Mouse (Mus musculus) embryonic fibroblast, embryonic 13.5 days (primary cell): ENCODE results near the gene Ubald2.

Source experiments
- CTCF ChIP-seq: IDR thresholded peaks from 2 replicates; pipeline ENCODE4 v1.5.1; 2011; ENCODE audit warnings: mild to moderate bottlenecking, control low read depth, low read length, moderate library complexity, borderline replicate concordance; ENCODE audit not compliant: insufficient read depth
- POLR2A ChIP-seq: IDR thresholded peaks from 2 replicates; pipeline ENCODE4 v1.6.1; 2011; ENCODE audit warnings: low read depth, mild to moderate bottlenecking, control low read depth, low read length, moderate library complexity

GRCm38 (mm10) chr11:116422562-116422961 is 11.3 kb upstream of the Ubald2 start:
- no peak for TF ChIP-seq CTCF
- TF ChIP-seq POLR2A, result no peak
